Mouse (Mus musculus): ENCODE measurements around the gene Pnpla5. TPM values are rescaled to one million over a fixed set of nuclear protein-coding genes. Genes with fewer than 3 reads are reported as not detected.

The Pnpla5 gene
- polyA plus RNA-seq, 1 experiment from 2014 or later = not detected

GRCm38 (mm10) chr15:84096051-84096450, 26.9 kb downstream of the Pnpla5 start:
- WGBS = 78% methylated on average over 8 of the region's 8 CpGs
- no peaks in the 10 kb centered on the region for H3K36me3 ChIP-seq (ENCODE audit: insufficient read depth)
- no peak for DNase-seq

GRCm38 (mm10) chr15:84094921-84095320, 28.1 kb downstream of the Pnpla5 start:
- H3K9ac ChIP-seq = no peak overlapping the region
- DNase-seq = no peak
- H3K27ac ChIP-seq (ENCODE audit: low read depth) = no peak overlapping the region
- H3K4me1 ChIP-seq (ENCODE audit: insufficient read depth) = no peaks in the 10 kb centered on the region
- no peak for TF ChIP-seq CTCF (IDR thresholded peaks at IDR 0.05; ENCODE audit: low read depth)
- H3K4me2 ChIP-seq = no peak overlapping the region
- no peaks in the 10 kb centered on the region for H3K9me3 ChIP-seq (ENCODE audit: low read depth, low read length)
- WGBS = 51% methylated on average over 7 of the region's 7 CpGs
- H3K27me3 ChIP-seq (ENCODE audit: insufficient read depth, low read length) = no peaks in the 10 kb centered on the region
- no peak for ATAC-seq (ENCODE audit: insufficient read depth)
- H3K36me3 ChIP-seq (ENCODE audit: insufficient read depth) = no peaks in the 10 kb centered on the region
- H3K4me3 ChIP-seq (ENCODE audit: low read depth, low read length) = no peak overlapping the region

More at GRCm38 (mm10) chr15:84096051-84096450, 26.9 kb downstream of the Pnpla5 start:
- H3K27ac ChIP-seq (ENCODE audit: low read depth) = no peak overlapping the region
- no peaks in the 10 kb centered on the region for H3K27me3 ChIP-seq (ENCODE audit: insufficient read depth, low read length)
- H3K9ac ChIP-seq = no peak overlapping the region
- no peak overlapping the region for H3K4me3 ChIP-seq (ENCODE audit: low read depth, low read length)
- no peaks in the 10 kb centered on the region for H3K4me1 ChIP-seq (ENCODE audit: insufficient read depth)
- H3K9me3 ChIP-seq (ENCODE audit: low read depth, low read length) = no peaks in the 10 kb centered on the region
- TF ChIP-seq CTCF (IDR thresholded peaks at IDR 0.05; ENCODE audit: low read depth) = no peak
- no peak overlapping the region for H3K4me2 ChIP-seq
- no peak for ATAC-seq (ENCODE audit: insufficient read depth)

GRCm38 (mm10) chr15:84086775-84087174, 36.2 kb downstream of the Pnpla5 start:
- H3K27ac ChIP-seq (ENCODE audit: low read depth) = no peak overlapping the region
- ATAC-seq (ENCODE audit: insufficient read depth) (no peak), DNase-seq (no peak)
- H3K4me2 ChIP-seq = no peak overlapping the region
- no peak overlapping the region for H3K4me3 ChIP-seq (ENCODE audit: low read depth, low read length)
- TF ChIP-seq CTCF (IDR thresholded peaks at IDR 0.05; ENCODE audit: low read depth) = no peak
- H3K4me1 ChIP-seq (ENCODE audit: insufficient read depth) = no peaks in the 10 kb centered on the region
- H3K9me3 ChIP-seq (ENCODE audit: low read depth, low read length) = no peaks in the 10 kb centered on the region
- H3K27me3 ChIP-seq (ENCODE audit: insufficient read depth, low read length) = no peaks in the 10 kb centered on the region
- H3K9ac ChIP-seq = no peak overlapping the region
- 39% methylated on average over 9 of the region's 9 CpGs for WGBS
- no peaks in the 10 kb centered on the region for H3K36me3 ChIP-seq (ENCODE audit: insufficient read depth)

- ATAC-seq (ENCODE audit: insufficient read depth) (no peak), DNase-seq (peak; percentile 72)
- Histone ChIP-seq H3K4me1 (ENCODE audit: insufficient read depth) (no peaks in the 10 kb centered on the region), H3K27me3 (ENCODE audit: insufficient read depth, low read length) (no peaks in the 10 kb centered on the region), H3K4me2 (no peak overlapping the region), H3K4me3 (ENCODE audit: low read depth, low read length) (no peak overlapping the region), H3K9ac (no peak overlapping the region), H3K36me3 (ENCODE audit: insufficient read depth) (no peaks in the 10 kb centered on the region), H3K27ac (ENCODE audit: low read depth) (no peak overlapping the region), H3K9me3 (ENCODE audit: low read depth, low read length) (no peaks in the 10 kb centered on the region)
- 29% methylated on average over 12 of the region's 12 CpGs for WGBS
- no peak for TF ChIP-seq CTCF (IDR thresholded peaks at IDR 0.05; ENCODE audit: low read depth)
These were observed 36.6 kb downstream of the Pnpla5 start for GRCm38 (mm10) chr15:84086364-84086763.

- no peaks in the 10 kb centered on the region for H3K4me1 ChIP-seq (ENCODE audit: insufficient read depth)
- 0 out of 2 replicates have a peak, but pooled peaks cover 2% of the 10 kb centered on the region for H3K27me3 ChIP-seq (ENCODE audit: insufficient read depth, low read length)
- H3K36me3 ChIP-seq (ENCODE audit: insufficient read depth) = no peaks in the 10 kb centered on the region
- no peak overlapping the region for H3K4me3 ChIP-seq (ENCODE audit: low read depth, low read length)
- H3K9ac ChIP-seq = no peak overlapping the region
- WGBS = 24% methylated on average over 7 of the region's 7 CpGs
- DNase-seq = peak; percentile 78
- no peak for TF ChIP-seq CTCF (IDR thresholded peaks at IDR 0.05; ENCODE audit: low read depth)
- H3K9me3 ChIP-seq (ENCODE audit: low read depth, low read length) = no peaks in the 10 kb centered on the region
- no peak overlapping the region for H3K4me2 ChIP-seq
- ATAC-seq (ENCODE audit: insufficient read depth) = 0 out of 2 replicates have a peak, but pooled peaks have one; percentile 62
- no peak overlapping the region for H3K27ac ChIP-seq (ENCODE audit: low read depth)
These were observed 42.9 kb downstream of the Pnpla5 start for GRCm38 (mm10) chr15:84080069-84080468.

- DNase-seq = no peak
- Histone ChIP-seq H3K27ac (ENCODE audit: low read depth) (no peak overlapping the region), H3K4me1 (ENCODE audit: insufficient read depth) (no peaks in the 10 kb centered on the region), H3K9me3 (ENCODE audit: low read depth, low read length) (no peaks in the 10 kb centered on the region), H3K4me2 (no peak overlapping the region), H3K9ac (no peak overlapping the region), H3K4me3 (ENCODE audit: low read depth, low read length) (no peak overlapping the region), H3K27me3 (ENCODE audit: insufficient read depth, low read length) (0 out of 2 replicates have a peak, but pooled peaks cover 8% of the 10 kb centered on the region), H3K36me3 (ENCODE audit: insufficient read depth) (no peaks in the 10 kb centered on the region)
- TF ChIP-seq CTCF (IDR thresholded peaks at IDR 0.05; ENCODE audit: low read depth) = no peak
- no peak for ATAC-seq (ENCODE audit: insufficient read depth)
- 77% methylated on average over 2 of the region's 2 CpGs for WGBS
These were observed 43.5 kb downstream of the Pnpla5 start for GRCm38 (mm10) chr15:84079519-84079918.

- no peak for ATAC-seq (ENCODE audit: insufficient read depth)
- Histone ChIP-seq H3K36me3 (ENCODE audit: insufficient read depth) (no peaks in the 10 kb centered on the region), H3K4me1 (ENCODE audit: insufficient read depth) (no peaks in the 10 kb centered on the region), H3K9me3 (ENCODE audit: low read depth, low read length) (no peaks in the 10 kb centered on the region), H3K9ac (no peak overlapping the region), H3K4me3 (ENCODE audit: low read depth, low read length) (no peak overlapping the region), H3K4me2 (no peak overlapping the region), H3K27ac (ENCODE audit: low read depth) (no peak overlapping the region), H3K27me3 (ENCODE audit: insufficient read depth, low read length) (0 out of 2 replicates have a peak, but pooled peaks cover 8% of the 10 kb centered on the region)
- DNase-seq = no peak
- TF ChIP-seq CTCF (IDR thresholded peaks at IDR 0.05; ENCODE audit: low read depth) = no peak
- WGBS = 71% methylated on average over 13 of the region's 13 CpGs
These were observed 44.3 kb downstream of the Pnpla5 start for GRCm38 (mm10) chr15:84078667-84079066.

- 51% methylated on average over 17 of the region's 17 CpGs for WGBS
- no peak for ATAC-seq (ENCODE audit: insufficient read depth)
- no peaks in the 10 kb centered on the region for H3K36me3 ChIP-seq (ENCODE audit: insufficient read depth)
- no peaks in the 10 kb centered on the region for H3K9me3 ChIP-seq (ENCODE audit: low read depth, low read length)
- no peak overlapping the region for H3K4me3 ChIP-seq (ENCODE audit: low read depth, low read length)
- 0 out of 2 replicates have a peak, but pooled peaks cover 14% of the 10 kb centered on the region for H3K27me3 ChIP-seq (ENCODE audit: insufficient read depth, low read length)
- H3K4me1 ChIP-seq (ENCODE audit: insufficient read depth) = no peaks in the 10 kb centered on the region
- H3K9ac ChIP-seq = no peak overlapping the region
- DNase-seq = no peak
- no peak overlapping the region for H3K27ac ChIP-seq (ENCODE audit: low read depth)
- TF ChIP-seq CTCF (IDR thresholded peaks at IDR 0.05; ENCODE audit: low read depth) = peak; percentile 34
- no peak overlapping the region for H3K4me2 ChIP-seq
These were observed 45.8 kb downstream of the Pnpla5 start for GRCm38 (mm10) chr15:84077151-84077550.

Measured in lung, embryonic 14.5 days (tissue).